Mouse (Mus musculus) myocyte (in vitro differentiated cells): ENCODE results near the gene Ankrd35. TPM values are rescaled to one million over a fixed set of nuclear protein-coding genes. Genes with fewer than 3 reads are reported as not detected.
A peak's percentile ranks its signal among the peaks of the same experiment; 100 is the strongest.

Experiments used
- H3K27me3 ChIP-seq: one replicate; pipeline ENCODE4 v1.6.1; 2011; ENCODE audit not compliant: control insufficient read depth, insufficient read depth, insufficient read length
- H3K36me3 ChIP-seq: one replicate; pipeline ENCODE4 v1.6.1; 2011; ENCODE audit not compliant: control insufficient read depth, insufficient read depth
- H3K4me2 ChIP-seq: one replicate; pipeline ENCODE4 v1.6.1; 2011; ENCODE audit warnings: low read depth, control low read depth
- H3K4me3 ChIP-seq: one replicate; pipeline ENCODE4 v1.5.1; 2011; ENCODE audit warnings: mild to moderate bottlenecking, control low read depth, moderate library complexity
- H3K79me2 ChIP-seq: one replicate; pipeline ENCODE4 v1.6.1; 2011; ENCODE audit not compliant: control insufficient read depth, insufficient read depth
- H3ac ChIP-seq: one replicate; pipeline ENCODE4 v1.6.1; 2011; ENCODE audit not compliant: control insufficient read depth, insufficient read length
- CEBPB ChIP-seq: IDR thresholded peaks from 2 replicates; pipeline ENCODE4 v1.6.1; 2011; ENCODE audit warnings: mild to moderate bottlenecking, moderate library complexity; ENCODE audit not compliant: poor library complexity, insufficient read depth, severe bottlenecking
- E2F4 ChIP-seq: IDR thresholded peaks from one replicate; pipeline ENCODE4 v1.6.1; 2011; ENCODE audit warnings: mild to moderate bottlenecking, control low read depth, moderate library complexity; ENCODE audit not compliant: insufficient read depth
- MAX ChIP-seq: IDR thresholded peaks from one replicate; pipeline ENCODE4 v1.6.1; 2011; ENCODE audit warnings: low read depth, mild to moderate bottlenecking, control low read depth
- MYOD1 ChIP-seq, 3 experiments: IDR thresholded peaks; one replicate each; pipeline ENCODE4 v1.6.1; 2011; ENCODE audit warnings: control low read depth in 2 of 3, low read depth in 2 of 3, mild to moderate bottlenecking in 2 of 3, moderate library complexity in 1 of 3; ENCODE audit not compliant: insufficient read length in 2 of 3, control insufficient read depth in 1 of 3
- MYOG ChIP-seq, 3 experiments: IDR thresholded peaks; one replicate each; pipeline ENCODE4 v1.6.1; 2011; ENCODE audit warnings: control low read depth in 2 of 3, low read depth in 2 of 3, mild to moderate bottlenecking in 2 of 3; ENCODE audit not compliant: insufficient read length in 2 of 3, control insufficient read depth in 1 of 3, insufficient read depth in 1 of 3
- POLR2A ChIP-seq: IDR thresholded peaks from one replicate; pipeline ENCODE4 v1.6.1; 2011; ENCODE audit warnings: low read depth, mild to moderate bottlenecking, control low read depth, moderate library complexity; ENCODE audit not compliant: insufficient read length
- POLR2AphosphoS2 ChIP-seq: IDR thresholded peaks from one replicate; pipeline ENCODE4 v1.6.1; 2011; ENCODE audit warnings: low read depth, control low read depth; ENCODE audit not compliant: insufficient read length
- REST ChIP-seq: IDR thresholded peaks from one replicate; pipeline ENCODE4 v1.6.1; 2011; ENCODE audit warnings: mild to moderate bottlenecking, control low read depth, moderate library complexity; ENCODE audit not compliant: insufficient read depth, insufficient read length
- SRF ChIP-seq: IDR thresholded peaks from one replicate; pipeline ENCODE4 v1.6.1; 2011; ENCODE audit warnings: low read depth; ENCODE audit not compliant: control insufficient read depth, insufficient read length
- TCF12 ChIP-seq: IDR thresholded peaks from one replicate; pipeline ENCODE4 v1.6.1; 2011; ENCODE audit warnings: mild to moderate bottlenecking, control low read depth; ENCODE audit not compliant: poor library complexity, insufficient read depth, severe bottlenecking
- TCF3 ChIP-seq: IDR thresholded peaks from one replicate; pipeline ENCODE4 v1.6.1; 2011; ENCODE audit warnings: low read depth, control low read depth; ENCODE audit not compliant: insufficient read length
- USF1 ChIP-seq: IDR thresholded peaks from one replicate; pipeline ENCODE4 v1.6.1; 2011; ENCODE audit warnings: low read depth, mild to moderate bottlenecking, control low read depth, moderate library complexity
- polyA plus RNA-seq: library from polyadenylated mRNA; unstranded; fragments of >200 nt; fragmentation: generic; extraction: Trizol; gene quantifications from one replicate; pipeline ENCODE4 v1.2.1, GENCODE M21; 2012; ENCODE audit warnings: missing spikeins

The Ankrd35 gene
- polyA plus RNA-seq, 1 experiment, result 0.37 TPM

DNA sequence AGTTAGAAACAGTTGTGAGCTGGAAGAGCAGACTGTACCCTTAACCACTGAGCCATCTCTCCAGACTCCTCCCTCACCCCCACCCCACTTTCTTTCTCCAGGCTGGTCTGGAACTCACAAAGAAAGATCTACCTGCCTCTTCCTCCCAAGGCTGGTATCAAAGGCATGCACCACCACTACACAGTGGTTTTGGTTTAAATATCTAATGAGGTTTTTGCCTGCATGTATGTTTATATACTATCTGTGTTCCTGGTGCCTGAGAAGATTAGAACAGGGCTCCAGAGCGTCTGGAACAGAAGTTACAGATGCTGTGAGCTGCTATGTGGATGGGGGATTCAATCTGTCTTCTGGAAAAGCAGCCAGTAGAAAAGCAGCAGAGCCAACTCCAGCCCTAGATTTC lies 35.9 kb upstream of the Ankrd35 start:
- no peak for TF ChIP-seq CEBPB
- TF ChIP-seq TCF12, result no peak
- TF ChIP-seq MAX, result no peak
- TF ChIP-seq SRF, result no peak
- TF ChIP-seq REST, result no peak
- TF ChIP-seq MYOG (IDR thresholded peaks at IDR 0.05; ENCODE audit: control insufficient read depth in 1 of 3, insufficient read depth in 1 of 3, insufficient read length in 2 of 3, low read depth in 2 of 3), result no peak
- TF ChIP-seq MYOD1 (IDR thresholded peaks at IDR 0.05; ENCODE audit: control insufficient read depth in 1 of 3, insufficient read length in 2 of 3, low read depth in 2 of 3), result no peak
- no peak for TF ChIP-seq USF1
- TF ChIP-seq E2F4, result no peak
- no peak for TF ChIP-seq POLR2A
- no peak for TF ChIP-seq POLR2AphosphoS2
- TF ChIP-seq TCF3, result no peak
- Histone ChIP-seq H3K4me2 (no peak overlapping the region), H3ac (no peak overlapping the region), H3K79me2 (peaks cover 18% of the 10 kb centered on the region), H3K36me3 (peaks cover 10% of the 10 kb centered on the region), H3K4me3 (no peak overlapping the region), H3K27me3 (no peaks in the 10 kb centered on the region)

DNA sequence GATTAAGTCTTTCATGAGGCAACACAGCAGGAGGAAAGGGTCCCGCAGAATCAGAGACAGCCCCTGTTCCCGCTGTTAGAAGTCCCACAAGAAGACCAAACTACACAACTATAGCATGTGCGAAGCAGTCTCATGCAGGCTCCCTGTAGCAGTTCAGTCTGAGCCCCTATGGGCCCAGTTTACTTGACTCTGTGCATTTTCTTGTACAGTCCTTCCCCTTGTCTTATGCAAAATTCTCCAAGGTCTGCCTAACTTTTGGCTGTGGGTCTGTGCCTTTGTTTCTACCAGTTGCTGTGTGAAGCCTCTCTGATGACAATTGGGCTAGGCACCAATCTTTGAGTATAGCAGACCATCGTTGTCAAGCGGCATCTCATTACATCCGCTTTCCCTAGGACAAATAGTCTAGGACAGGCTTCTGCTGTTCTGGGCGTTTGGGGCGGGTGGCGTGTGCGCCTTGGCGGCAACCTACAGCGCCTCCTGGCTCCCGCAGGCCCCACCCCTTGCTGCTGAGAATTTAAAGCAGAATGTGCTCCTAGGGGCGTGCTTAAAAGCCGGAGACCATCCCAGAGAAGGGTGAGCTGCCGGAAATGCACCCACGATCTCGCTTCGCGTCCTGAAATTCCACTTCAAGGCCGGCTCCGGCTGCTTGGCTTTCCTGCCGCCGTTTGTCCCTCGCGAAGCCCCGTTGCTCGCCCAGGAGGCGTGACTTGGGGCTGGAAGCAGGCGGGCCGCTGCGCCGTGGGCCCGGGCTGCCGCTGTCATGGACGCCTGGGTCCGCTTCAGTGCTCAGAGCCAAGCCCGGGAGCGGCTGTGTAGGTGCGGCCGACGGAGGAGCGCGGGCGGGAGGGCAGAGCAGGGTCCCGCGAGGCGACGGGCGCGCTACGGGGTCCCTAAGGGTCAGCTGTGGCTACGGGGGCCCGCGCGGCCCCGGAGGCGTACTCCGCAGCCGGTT lies 34.7 kb upstream of the Ankrd35 start, which contains the start of the genes Pex11b and Gm42957:
TSS of gene Pex11b (plus strand) at position 449 of the 952 bp plus-strand sequence.
TSS of gene Gm42957 (plus strand) at position 547 of the 952 bp plus-strand sequence.
- H3K36me3 ChIP-seq, result peaks cover 10% of the 10 kb centered on the region
- no peak for TF ChIP-seq MAX
- TF ChIP-seq E2F4, result no peak
- peak; percentile 17 for TF ChIP-seq POLR2AphosphoS2
- peak; percentile 73 for TF ChIP-seq POLR2A
- peak in 1 of 3 experiments; percentile 14 for TF ChIP-seq MYOG (IDR thresholded peaks at IDR 0.05; ENCODE audit: control insufficient read depth in 1 of 3, insufficient read depth in 1 of 3, insufficient read length in 2 of 3, low read depth in 2 of 3)
- H3K4me2 ChIP-seq, result peak within 1 kb of the TSS; percentile 79
- peaks cover 15% of the 10 kb centered on the region for H3K79me2 ChIP-seq
- peak within 1 kb of the TSS; percentile 62 for H3K4me3 ChIP-seq
- H3K27me3 ChIP-seq, result no peaks in the 10 kb centered on the region
- H3ac ChIP-seq, result peak within 1 kb of the TSS; percentile 41

DNA sequence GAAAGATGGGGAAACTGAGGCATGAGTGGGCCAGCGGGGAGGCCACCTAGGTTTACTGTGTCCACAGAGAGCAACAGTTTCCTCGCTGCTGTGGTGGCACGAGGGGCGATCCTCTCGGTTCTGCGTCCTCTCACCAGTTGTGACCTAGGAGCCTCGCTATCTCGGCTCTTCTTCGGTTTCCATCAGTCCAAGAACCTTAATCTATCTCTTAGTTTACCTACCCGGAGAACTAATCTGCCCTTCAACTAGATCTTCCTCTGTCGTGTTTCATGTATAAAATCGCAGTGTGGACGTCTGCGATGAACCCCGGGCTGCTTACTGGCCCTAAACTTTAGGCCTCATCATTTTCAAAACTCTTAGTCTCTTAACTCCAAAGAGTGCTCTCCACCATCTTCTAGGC lies 34.0 kb upstream of the Ankrd35 start:
- peak overlapping the region; percentile 41 for H3ac ChIP-seq
- peaks cover 8% of the 10 kb centered on the region for H3K79me2 ChIP-seq
- H3K27me3 ChIP-seq, result no peaks in the 10 kb centered on the region
- H3K4me3 ChIP-seq, result peak overlapping the region; percentile 62
- peak overlapping the region; percentile 79 for H3K4me2 ChIP-seq
- H3K36me3 ChIP-seq, result peaks cover 10% of the 10 kb centered on the region
- no peak for TF ChIP-seq POLR2AphosphoS2
- TF ChIP-seq POLR2A, result no peak
- no peak for TF ChIP-seq MYOD1 (IDR thresholded peaks at IDR 0.05; ENCODE audit: control insufficient read depth in 1 of 3, insufficient read length in 2 of 3, low read depth in 2 of 3)
- no peak for TF ChIP-seq MYOG (IDR thresholded peaks at IDR 0.05; ENCODE audit: control insufficient read depth in 1 of 3, insufficient read depth in 1 of 3, insufficient read length in 2 of 3, low read depth in 2 of 3)
- TF ChIP-seq E2F4, result no peak
- TF ChIP-seq MAX, result no peak

DNA sequence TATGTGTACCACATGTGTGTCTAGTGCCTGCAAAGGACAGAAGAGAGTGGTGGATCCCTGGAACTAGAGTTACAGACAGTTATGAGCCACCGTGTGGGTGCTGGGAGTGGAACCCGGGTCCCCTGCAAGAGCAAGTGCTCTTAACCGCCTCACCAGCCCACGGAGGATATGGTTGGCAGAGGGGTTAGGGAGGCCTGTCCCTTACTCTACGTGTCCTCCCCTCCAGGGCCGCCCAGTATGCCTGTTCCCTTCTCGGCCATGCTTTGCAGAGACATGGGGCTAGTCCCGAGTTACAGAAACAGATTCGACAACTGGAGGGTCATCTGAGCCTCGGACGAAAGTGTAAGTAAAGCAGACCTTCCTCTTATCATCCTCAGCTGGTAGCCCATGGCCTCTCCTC lies 33.5 kb upstream of the Ankrd35 start:
- Histone ChIP-seq H3ac (peak overlapping the region; percentile 41), H3K4me3 (peak overlapping the region; percentile 62), H3K79me2 (peaks cover 5% of the 10 kb centered on the region), H3K27me3 (no peaks in the 10 kb centered on the region), H3K4me2 (peak overlapping the region; percentile 79), H3K36me3 (peaks cover 10% of the 10 kb centered on the region)
- TF ChIP-seq USF1, result no peak
- no peak for TF ChIP-seq TCF3
- no peak for TF ChIP-seq POLR2A
- no peak for TF ChIP-seq MYOD1 (IDR thresholded peaks at IDR 0.05; ENCODE audit: control insufficient read depth in 1 of 3, insufficient read length in 2 of 3, low read depth in 2 of 3)
- no peak for TF ChIP-seq SRF
- TF ChIP-seq E2F4, result no peak
- TF ChIP-seq MAX, result no peak
- TF ChIP-seq MYOG (IDR thresholded peaks at IDR 0.05; ENCODE audit: control insufficient read depth in 1 of 3, insufficient read depth in 1 of 3, insufficient read length in 2 of 3, low read depth in 2 of 3), result no peak
- no peak for TF ChIP-seq CEBPB
- TF ChIP-seq REST, result no peak
- TF ChIP-seq TCF12, result no peak
- TF ChIP-seq POLR2AphosphoS2, result no peak

DNA sequence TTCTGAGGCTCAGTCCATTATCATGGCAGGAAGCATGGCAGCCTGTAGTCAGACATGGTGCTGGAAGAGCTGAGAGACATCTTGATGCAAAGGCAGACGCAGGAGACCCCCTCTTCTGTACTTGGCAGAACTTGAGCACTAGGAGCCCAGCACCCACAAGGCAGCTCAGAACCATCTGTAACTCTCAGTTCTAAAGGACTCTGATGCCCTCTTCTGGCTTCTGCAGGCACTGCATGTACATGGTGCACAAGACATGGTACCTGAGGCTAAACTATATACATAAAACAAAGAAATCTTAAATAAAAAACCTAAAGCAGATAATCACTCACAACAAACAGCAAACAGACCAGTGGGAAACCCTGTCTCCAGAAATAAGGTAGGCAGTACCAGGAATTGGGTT lies 30.7 kb upstream of the Ankrd35 start:
- Histone ChIP-seq H3K36me3 (peaks cover 8% of the 10 kb centered on the region), H3K27me3 (no peaks in the 10 kb centered on the region), H3K4me2 (no peak overlapping the region), H3K79me2 (no peaks in the 10 kb centered on the region), H3K4me3 (no peak overlapping the region), H3ac (no peak overlapping the region)
- TF ChIP-seq REST, result no peak
- TF ChIP-seq TCF3, result no peak
- TF ChIP-seq SRF, result no peak
- TF ChIP-seq TCF12, result no peak
